Mouse (Mus musculus): ENCODE results near the gene Fzd4. TPM values are rescaled to one million over a fixed set of nuclear protein-coding genes. Genes with fewer than 3 reads are reported as not detected.
A peak's percentile ranks its signal among the peaks of the same experiment; 100 is the strongest.

Gene Fzd4
- 1.6 and 1.7 TPM in 2 replicates for polyA plus RNA-seq (2015; fragmentation: Nextera tagmentation; extraction: Ambion mirVana)

DNA sequence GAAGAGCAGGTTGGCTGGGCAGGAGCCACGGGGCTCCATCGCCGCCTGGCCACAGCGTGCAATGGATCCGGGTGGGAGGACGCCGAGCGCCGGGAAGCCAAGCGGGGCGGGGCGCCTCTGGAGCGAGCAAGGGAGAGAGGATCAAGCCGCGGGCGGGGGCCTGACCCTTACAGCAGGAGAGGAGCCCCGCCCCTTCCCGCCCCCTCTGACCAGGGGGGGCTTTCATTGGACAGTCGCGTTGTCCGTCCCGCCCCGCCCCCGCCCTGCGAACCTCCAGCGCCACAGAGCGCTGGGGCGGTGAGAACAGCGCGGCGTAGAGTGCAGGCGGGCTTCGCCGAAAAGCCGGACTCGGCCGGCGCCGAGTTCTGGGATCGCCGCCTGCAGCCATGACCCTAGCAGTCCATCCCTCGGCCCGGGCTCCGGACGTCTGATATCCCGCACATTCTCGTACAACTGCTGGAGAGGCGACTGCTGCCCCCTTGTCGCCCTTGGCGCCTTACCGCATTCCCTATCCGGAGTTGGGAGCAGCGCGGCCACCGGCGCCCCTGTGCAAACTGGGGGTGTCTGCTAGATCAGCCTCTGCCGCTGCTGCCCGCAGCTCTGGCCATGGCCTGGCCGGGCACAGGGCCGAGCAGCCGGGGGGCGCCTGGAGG, at the start of gene Fzd4, which contains the start of gene Tmem135:
Gene Fzd4 (plus strand): TSS at position 275 of the 653 bp plus-strand sequence.
Gene Tmem135 (minus strand): TSS at position 142 of the 653 bp plus-strand sequence.
- WGBS, result under 1% methylated on average over 59 of the region's 62 CpGs
- Histone ChIP-seq H3K9ac (ENCODE audit: low read depth, low read length) (peak within 1 kb of the TSS; percentile 81), H3K27ac (ENCODE audit: low read length) (peak within 1 kb of the TSS; percentile 81), H3K4me1 (ENCODE audit: control insufficient read depth, insufficient read depth, low read length) (peaks cover 5% of the 10 kb centered on the region; the same call in 1 of the 2 replicates), H3K36me3 (ENCODE audit: control insufficient read depth, insufficient read depth, low read length) (no peaks in the 10 kb centered on the region), H3K9me3 (replicated peaks; ENCODE audit: control insufficient read depth, low read length, poor library complexity, severe bottlenecking) (no peaks in the 10 kb centered on the region), H3K4me2 (ENCODE audit: low read length) (peak within 1 kb of the TSS; percentile 99), H3K4me3 (ENCODE audit: low read depth, low read length) (peak within 1 kb of the TSS; percentile 74), H3K27me3 (ENCODE audit: control insufficient read depth, insufficient read depth, low read depth, low read length) (peaks cover 8% of the 10 kb centered on the region; the same call in 1 of the 2 replicates)
- ATAC-seq, result peak; percentile 97

DNA sequence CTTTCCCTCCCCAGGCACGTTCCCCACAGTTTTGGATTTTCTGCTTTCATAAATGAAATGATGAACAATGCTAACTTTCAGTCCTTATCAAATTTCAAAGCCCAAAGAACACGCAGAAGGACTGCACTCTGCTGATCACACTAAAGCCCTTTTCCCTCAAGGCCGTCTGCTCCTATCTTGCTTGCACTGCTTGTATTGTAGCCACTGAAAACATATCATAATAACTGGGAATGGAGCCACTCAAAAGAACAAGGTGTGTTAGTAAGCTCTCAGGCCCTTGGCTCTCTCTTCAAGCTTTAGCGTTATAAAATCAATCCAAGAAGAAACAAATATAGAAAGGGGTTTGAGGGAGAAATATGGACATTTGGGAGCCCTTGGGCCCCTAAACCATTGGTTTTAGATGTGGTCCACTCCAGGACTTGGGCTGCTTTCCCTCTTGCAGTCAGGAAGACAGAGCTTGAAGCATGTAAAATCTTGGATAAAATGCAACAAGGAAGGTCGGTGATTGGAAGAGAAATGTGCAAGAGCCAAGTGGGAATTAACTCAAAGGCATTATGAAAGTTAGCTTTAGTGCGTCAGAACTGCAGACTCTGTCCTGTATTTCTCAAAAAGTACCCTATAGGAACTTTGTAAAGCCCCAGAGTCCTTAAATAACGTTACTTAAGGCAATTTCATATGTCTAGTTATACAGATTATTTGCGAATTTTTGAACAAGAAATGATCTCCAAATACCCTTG, 48.5 kb upstream of the Fzd4 start:
- no peaks in the 10 kb centered on the region for H3K27me3 ChIP-seq (ENCODE audit: control insufficient read depth, insufficient read depth, low read depth, low read length)

DNA sequence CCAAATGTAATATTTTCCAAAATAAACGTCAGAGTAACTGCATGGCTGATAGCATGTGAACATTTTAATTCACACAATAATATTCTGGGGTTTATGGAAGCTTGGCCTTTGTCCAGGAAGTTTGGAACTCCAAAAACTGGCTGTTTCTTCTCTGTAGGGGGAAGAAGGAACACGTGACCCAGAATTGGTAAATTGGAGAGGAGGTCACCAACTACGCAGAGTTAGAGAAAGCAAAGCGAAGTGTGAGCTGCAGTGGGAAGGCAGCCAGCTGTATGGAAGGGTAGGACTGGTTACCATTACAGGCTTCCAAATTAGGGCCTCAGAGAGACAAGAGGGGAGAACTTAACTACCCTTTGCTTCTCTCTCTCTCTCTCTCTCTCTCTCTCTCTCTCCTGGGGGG, 47.8 kb upstream of the Fzd4 start:
- H3K27me3 ChIP-seq (ENCODE audit: control insufficient read depth, insufficient read depth, low read depth, low read length), result no peaks in the 10 kb centered on the region
- H3K4me2 ChIP-seq (ENCODE audit: low read length), result no peak overlapping the region
- no peak overlapping the region for H3K9ac ChIP-seq (ENCODE audit: low read depth, low read length)
- ATAC-seq, result no peak; the same call in 1 of the 2 replicates
- no peaks in the 10 kb centered on the region for H3K4me1 ChIP-seq (ENCODE audit: control insufficient read depth, insufficient read depth, low read length)
- WGBS, result 91% methylated on average over 4 of the region's 4 CpGs
- H3K9me3 ChIP-seq (replicated peaks; ENCODE audit: control insufficient read depth, low read length, poor library complexity, severe bottlenecking), result no peaks in the 10 kb centered on the region
- no peak overlapping the region for H3K27ac ChIP-seq (ENCODE audit: low read length)
- H3K4me3 ChIP-seq (ENCODE audit: low read depth, low read length), result no peak overlapping the region
- H3K36me3 ChIP-seq (ENCODE audit: control insufficient read depth, insufficient read depth, low read length), result no peaks in the 10 kb centered on the region

More for the DNA sequence above, 48.5 kb upstream of the Fzd4 start:
- H3K9me3 ChIP-seq (replicated peaks; ENCODE audit: control insufficient read depth, low read length, poor library complexity, severe bottlenecking), result no peaks in the 10 kb centered on the region
- H3K4me3 ChIP-seq (ENCODE audit: low read depth, low read length), result no peak overlapping the region
- H3K27ac ChIP-seq (ENCODE audit: low read length), result no peak overlapping the region
- WGBS, result 76% methylated on average over 8 of the region's 8 CpGs
- H3K36me3 ChIP-seq (ENCODE audit: control insufficient read depth, insufficient read depth, low read length), result no peaks in the 10 kb centered on the region
- H3K4me2 ChIP-seq (ENCODE audit: low read length), result no peak overlapping the region
- ATAC-seq, result no peak
- H3K9ac ChIP-seq (ENCODE audit: low read depth, low read length), result no peak overlapping the region
- no peaks in the 10 kb centered on the region for H3K4me1 ChIP-seq (ENCODE audit: control insufficient read depth, insufficient read depth, low read length)

DNA sequence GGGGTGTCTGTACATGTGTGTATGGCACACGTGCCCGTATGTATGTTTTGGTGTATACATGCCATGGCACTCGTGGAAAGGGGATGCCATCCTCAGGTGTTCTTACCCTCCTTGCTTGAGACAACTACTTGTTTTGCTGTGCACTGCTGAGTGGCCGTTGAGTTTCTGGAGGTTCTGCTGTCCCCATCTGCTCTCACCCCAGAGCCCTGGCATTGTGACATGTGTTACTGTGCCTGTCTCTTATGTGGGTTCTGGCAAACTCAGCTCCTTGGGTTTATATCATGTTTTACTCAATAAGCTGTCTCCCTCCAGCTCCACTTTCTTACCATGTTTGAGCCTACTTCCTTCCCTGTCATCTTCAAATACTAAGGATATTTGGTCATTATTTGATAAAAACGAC, 40.2 kb upstream of the Fzd4 start:
- Histone ChIP-seq H3K27me3 (ENCODE audit: control insufficient read depth, insufficient read depth, low read depth, low read length) (peaks cover 4% of the 10 kb centered on the region), H3K9me3 (replicated peaks; ENCODE audit: control insufficient read depth, low read length, poor library complexity, severe bottlenecking) (no peaks in the 10 kb centered on the region), H3K4me1 (ENCODE audit: control insufficient read depth, insufficient read depth, low read length) (no peaks in the 10 kb centered on the region), H3K4me2 (ENCODE audit: low read length) (no peak overlapping the region), H3K27ac (ENCODE audit: low read length) (no peak overlapping the region), H3K9ac (ENCODE audit: low read depth, low read length) (no peak overlapping the region), H3K36me3 (ENCODE audit: control insufficient read depth, insufficient read depth, low read length) (no peaks in the 10 kb centered on the region), H3K4me3 (ENCODE audit: low read depth, low read length) (no peak overlapping the region)
- no peak for ATAC-seq
- 94% methylated on average over 5 of the region's 5 CpGs for WGBS

DNA sequence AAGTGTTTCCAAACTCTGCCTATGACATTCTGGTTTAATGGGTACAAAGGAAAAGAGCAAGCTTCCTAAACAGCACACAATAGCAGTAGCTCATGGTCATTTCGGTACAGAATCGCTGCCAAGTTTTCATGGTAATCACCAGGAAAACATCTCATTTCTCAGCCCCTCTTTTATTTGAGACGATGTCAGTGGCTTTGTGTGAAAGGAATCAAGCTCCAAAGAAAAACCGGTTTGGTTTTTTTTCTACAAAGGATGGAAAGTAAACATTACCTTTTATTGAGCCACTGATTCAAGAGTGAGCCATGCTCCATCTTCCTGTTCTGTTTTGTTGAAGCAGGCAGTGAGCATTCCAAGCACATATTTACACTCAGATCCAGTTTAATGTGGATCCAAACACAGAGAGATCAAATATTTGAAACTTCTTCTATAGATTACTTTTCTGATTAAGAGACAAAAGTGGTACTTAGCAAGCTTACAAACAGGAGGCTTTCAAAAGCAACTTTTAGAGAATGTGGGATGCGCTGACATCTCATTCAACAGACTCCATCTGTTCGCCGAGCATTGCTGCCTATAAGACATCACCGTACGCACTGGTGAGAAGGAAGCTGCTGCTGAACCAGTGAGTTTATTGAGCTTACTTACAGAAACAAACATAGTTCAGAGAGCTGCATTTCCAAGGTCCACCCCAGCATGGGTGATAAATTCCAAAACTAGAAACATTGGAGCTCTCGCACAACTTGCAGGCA, 38.8 kb upstream of the Fzd4 start:
- Histone ChIP-seq H3K4me2 (ENCODE audit: low read length) (no peak overlapping the region), H3K36me3 (ENCODE audit: control insufficient read depth, insufficient read depth, low read length) (no peaks in the 10 kb centered on the region), H3K4me1 (ENCODE audit: control insufficient read depth, insufficient read depth, low read length) (no peaks in the 10 kb centered on the region), H3K27ac (ENCODE audit: low read length) (no peak overlapping the region), H3K4me3 (ENCODE audit: low read depth, low read length) (no peak overlapping the region), H3K27me3 (ENCODE audit: control insufficient read depth, insufficient read depth, low read depth, low read length) (peaks cover 4% of the 10 kb centered on the region), H3K9ac (ENCODE audit: low read depth, low read length) (no peak overlapping the region), H3K9me3 (replicated peaks; ENCODE audit: control insufficient read depth, low read length, poor library complexity, severe bottlenecking) (no peaks in the 10 kb centered on the region)
- 52% methylated on average over 10 of the region's 10 CpGs for WGBS
- no peak for ATAC-seq

DNA sequence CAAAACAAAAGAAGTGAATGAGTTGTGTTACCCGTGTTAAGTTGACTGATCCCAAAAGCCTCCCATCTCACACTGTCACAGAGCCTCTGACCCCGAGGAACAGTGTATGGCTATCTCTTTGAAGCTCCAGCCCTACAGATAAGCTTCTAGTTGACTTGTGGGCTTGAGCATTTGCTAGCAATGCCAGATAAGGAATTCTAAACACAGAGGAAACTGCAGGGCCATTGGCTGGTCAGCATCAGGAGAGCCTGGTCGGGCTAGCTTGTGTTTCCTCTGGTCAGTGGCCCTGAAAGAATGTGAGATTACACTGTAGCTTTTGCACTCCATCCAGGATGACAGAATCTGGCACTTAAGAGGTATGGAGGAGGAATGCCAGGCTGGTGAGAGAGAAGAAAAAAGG, 36.5 kb upstream of the Fzd4 start:
- no peak overlapping the region for H3K27ac ChIP-seq (ENCODE audit: low read length)
- WGBS, result 15% methylated on average over 3 of the region's 3 CpGs
- no peaks in the 10 kb centered on the region for H3K36me3 ChIP-seq (ENCODE audit: control insufficient read depth, insufficient read depth, low read length)
- H3K4me1 ChIP-seq (ENCODE audit: control insufficient read depth, insufficient read depth, low read length), result no peaks in the 10 kb centered on the region
- ATAC-seq, result no peak
- H3K4me2 ChIP-seq (ENCODE audit: low read length), result no peak overlapping the region
- H3K4me3 ChIP-seq (ENCODE audit: low read depth, low read length), result no peak overlapping the region
- H3K27me3 ChIP-seq (ENCODE audit: control insufficient read depth, insufficient read depth, low read depth, low read length), result peaks cover 4% of the 10 kb centered on the region
- no peak overlapping the region for H3K9ac ChIP-seq (ENCODE audit: low read depth, low read length)
- no peaks in the 10 kb centered on the region for H3K9me3 ChIP-seq (replicated peaks; ENCODE audit: control insufficient read depth, low read length, poor library complexity, severe bottlenecking)

DNA sequence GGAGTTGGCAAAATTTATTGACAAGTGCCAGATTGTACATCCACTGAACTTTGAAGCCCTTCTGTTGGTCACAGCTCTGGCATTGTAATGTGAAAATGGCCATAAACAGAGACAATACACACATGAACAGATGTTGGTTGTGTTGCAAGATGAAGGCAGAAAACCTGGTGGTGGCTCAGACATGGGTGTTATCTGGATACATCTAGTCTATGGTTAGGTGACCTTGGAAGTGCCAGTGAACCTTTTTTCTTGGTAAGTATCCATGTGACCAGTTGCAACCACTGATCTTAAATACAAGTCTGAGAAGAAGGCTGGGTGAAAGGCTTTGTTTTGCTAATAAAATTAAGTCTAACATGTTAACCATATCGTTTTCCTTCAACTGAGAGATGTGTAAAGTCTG, 34.1 kb upstream of the Fzd4 start:
- WGBS, result 83% methylated on average over 1 of the region's 1 CpGs

DNA sequence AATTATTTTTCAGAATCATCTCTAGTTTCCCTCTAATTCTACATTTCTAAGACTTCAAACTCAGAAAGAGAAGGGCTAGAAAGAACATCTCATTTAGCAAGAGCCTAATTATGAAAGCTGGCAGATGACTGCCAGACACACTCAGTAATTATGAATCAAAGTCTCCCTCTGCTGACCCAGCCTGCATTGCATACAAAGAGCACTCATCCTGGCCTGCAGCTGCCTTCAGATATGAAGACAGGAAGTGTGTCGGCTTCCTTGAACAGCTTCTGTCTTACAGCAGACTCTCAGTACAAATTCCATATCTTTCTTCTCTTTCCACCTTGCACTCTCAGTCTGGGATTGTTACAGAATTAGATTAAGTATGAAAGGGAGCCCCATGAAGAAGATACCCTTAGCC, 33.2 kb upstream of the Fzd4 start:
- Histone ChIP-seq H3K4me3 (ENCODE audit: low read depth, low read length) (no peak overlapping the region), H3K4me2 (ENCODE audit: low read length) (no peak overlapping the region), H3K9ac (ENCODE audit: low read depth, low read length) (no peak overlapping the region), H3K27ac (ENCODE audit: low read length) (no peak overlapping the region), H3K36me3 (ENCODE audit: control insufficient read depth, insufficient read depth, low read length) (no peaks in the 10 kb centered on the region), H3K27me3 (ENCODE audit: control insufficient read depth, insufficient read depth, low read depth, low read length) (peaks cover 4% of the 10 kb centered on the region), H3K4me1 (ENCODE audit: control insufficient read depth, insufficient read depth, low read length) (no peaks in the 10 kb centered on the region), H3K9me3 (replicated peaks; ENCODE audit: control insufficient read depth, low read length, poor library complexity, severe bottlenecking) (no peaks in the 10 kb centered on the region)
- WGBS, result 44% methylated on average over 1 of the region's 1 CpGs
- no peak for ATAC-seq

More for the DNA sequence above, 34.1 kb upstream of the Fzd4 start:
- Histone ChIP-seq H3K4me1 (ENCODE audit: control insufficient read depth, insufficient read depth, low read length) (no peaks in the 10 kb centered on the region), H3K27ac (ENCODE audit: low read length) (no peak overlapping the region), H3K9ac (ENCODE audit: low read depth, low read length) (no peak overlapping the region), H3K36me3 (ENCODE audit: control insufficient read depth, insufficient read depth, low read length) (no peaks in the 10 kb centered on the region), H3K27me3 (ENCODE audit: control insufficient read depth, insufficient read depth, low read depth, low read length) (peaks cover 4% of the 10 kb centered on the region), H3K4me2 (ENCODE audit: low read length) (no peak overlapping the region), H3K4me3 (ENCODE audit: low read depth, low read length) (no peak overlapping the region), H3K9me3 (replicated peaks; ENCODE audit: control insufficient read depth, low read length, poor library complexity, severe bottlenecking) (no peaks in the 10 kb centered on the region)
- ATAC-seq, result no peak

Measured in midbrain, embryonic 16.5 days (tissue).